Mouse (Mus musculus): ENCODE results near the gene Gpt2.

GRCm38 (mm10) chr8:85517336-85517735 lies 25.0 kb downstream of the Gpt2 start:
- TF ChIP-seq CHD2 (IDR thresholded peaks at IDR 0.05; ENCODE audit: low read depth, low read length) (no peak), ZC3H11A (IDR thresholded peaks at IDR 0.05; ENCODE audit: borderline replicate concordance, low read depth, low read length) (no peak), MAFK (IDR thresholded peaks at IDR 0.05; ENCODE audit: insufficient read depth, low read depth, low read length) (no peak)

All from ES-E14 (cell line).